Mouse (Mus musculus) cortical plate, adult 2 months (tissue): ENCODE measurements around the gene Glcci1.

Source experiments
- CTCF ChIP-seq: fragments of 200-500 bp; IDR thresholded peaks from 2 replicates; pipeline ENCODE4 v1.5.1; 2011; ENCODE audit warnings: mild to moderate bottlenecking, control low read depth, low read length; ENCODE audit not compliant: insufficient read depth; ENCODE audit errors: extremely low read depth
- POLR2A ChIP-seq: fragments of 200-500 bp; IDR thresholded peaks from 2 replicates; pipeline ENCODE4 v1.6.1; 2011; ENCODE audit warnings: mild to moderate bottlenecking, low read length, control low read depth; ENCODE audit not compliant: insufficient read depth; ENCODE audit errors: extremely low read depth

- TF ChIP-seq CTCF: no peak
- TF ChIP-seq POLR2A: no peak
Measured at GRCm38 (mm10) chr6:8531104-8531894, 21.9 kb downstream of the Glcci1 start.
